Mouse (Mus musculus) CD4-positive, CD25-positive, alpha-beta regulatory T cell, adult 2 months (primary cell): Measurements from ENCODE around the gene Zeb2.

Source experiments
- DNase-seq: peaks from one replicate; pipeline ENCODE4 v3.0.0-alpha.2; 2012; ENCODE audit warnings: low read depth, low spot score

The Zeb2 gene

GRCm38 (mm10) chr2:45117087-45117561, at the start of gene Zeb2:
Zeb2 (minus strand) TSS chr2:45117395.
- DNase-seq, result peak; percentile 39

DNA sequence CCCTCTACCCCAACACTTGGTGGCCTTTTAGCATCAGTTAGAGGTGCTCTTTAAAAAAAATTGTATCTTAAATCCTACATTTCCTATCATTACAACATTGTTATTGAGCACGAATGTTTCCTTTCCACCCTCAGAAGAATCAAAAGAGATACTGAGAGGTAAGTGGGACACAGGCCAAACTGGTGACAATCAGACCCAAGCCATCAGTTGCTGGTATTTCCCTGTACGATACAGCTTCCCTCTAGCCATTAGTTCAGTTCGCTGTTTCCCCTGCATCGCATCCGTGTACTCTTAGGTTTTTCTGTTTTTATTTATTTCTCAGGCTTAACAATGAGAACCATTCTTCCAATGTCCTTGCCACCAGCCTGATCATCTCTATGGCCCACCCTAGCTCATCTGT, 41.6 kb upstream of the Zeb2 start:
- DNase-seq, result no peak

GRCm38 (mm10) chr2:45158351-45158782, 41.2 kb upstream of the Zeb2 start:
- no peak for DNase-seq

GRCm38 (mm10) chr2:45153315-45153714, 36.1 kb upstream of the Zeb2 start:
- DNase-seq, result no peak

- DNase-seq, result no peak
Observed at GRCm38 (mm10) chr2:45143162-45143561, 26.0 kb upstream of the Zeb2 start.

DNA sequence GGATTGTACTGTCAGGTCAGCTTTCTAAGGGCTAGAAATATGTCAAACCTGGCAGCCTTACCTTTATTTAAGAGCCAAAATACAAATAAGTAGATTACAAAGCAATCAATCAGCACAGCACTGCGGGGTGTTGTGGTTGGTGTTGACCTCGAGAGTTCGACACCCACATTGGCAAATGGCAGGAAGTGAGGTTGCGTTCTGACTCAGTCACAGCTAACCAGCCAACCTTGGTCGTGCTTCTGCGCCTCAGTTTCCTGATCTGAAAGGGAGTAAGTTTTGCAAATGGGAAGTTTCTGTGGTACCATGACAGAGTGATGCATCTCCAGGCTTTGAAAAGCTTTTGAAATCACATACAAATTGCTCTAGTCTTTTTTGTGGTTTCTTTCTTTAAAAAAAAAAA, 21.7 kb upstream of the Zeb2 start:
- peak; percentile 18 for DNase-seq

GRCm38 (mm10) chr2:45136783-45137182, 19.6 kb upstream of the Zeb2 start:
- no peak for DNase-seq

GRCm38 (mm10) chr2:45133225-45133624, 16.0 kb upstream of the Zeb2 start:
- DNase-seq, result no peak

DNA sequence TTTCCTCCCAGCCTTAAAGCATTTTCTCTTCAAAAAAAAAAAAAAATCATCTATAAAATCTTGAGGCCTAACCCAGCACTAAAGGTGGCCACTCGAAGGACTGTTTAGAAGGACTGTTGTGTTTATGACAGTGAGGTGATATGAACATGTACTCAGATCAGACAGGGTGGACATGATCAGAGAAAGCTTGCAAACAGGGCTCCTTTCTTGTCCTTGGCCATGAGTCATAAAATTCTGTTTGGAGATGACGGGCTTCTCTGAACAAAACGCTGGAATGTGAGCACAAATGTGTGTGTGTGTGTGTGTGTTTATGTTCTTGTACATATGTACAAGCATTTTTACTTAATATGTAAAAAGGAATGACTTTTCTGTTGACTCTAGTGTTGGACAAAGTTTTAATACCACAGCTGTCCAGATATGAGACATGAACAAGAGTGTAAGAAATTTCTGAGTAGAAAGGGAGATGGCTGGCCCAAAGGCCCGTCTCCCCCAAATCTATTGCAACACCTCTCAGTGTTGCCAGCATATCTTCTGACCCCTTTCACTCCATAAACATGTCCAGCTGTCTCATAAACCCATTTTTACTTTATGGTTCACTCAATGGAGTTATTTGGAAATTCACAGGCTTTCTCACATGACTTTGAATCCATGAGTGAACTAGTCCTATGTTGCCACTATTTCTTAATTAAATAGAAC, 13.4 kb upstream of the Zeb2 start:
- DNase-seq, result no peak

- no peak for DNase-seq
Observed at GRCm38 (mm10) chr2:45129556-45129955, 12.4 kb upstream of the Zeb2 start.

DNA sequence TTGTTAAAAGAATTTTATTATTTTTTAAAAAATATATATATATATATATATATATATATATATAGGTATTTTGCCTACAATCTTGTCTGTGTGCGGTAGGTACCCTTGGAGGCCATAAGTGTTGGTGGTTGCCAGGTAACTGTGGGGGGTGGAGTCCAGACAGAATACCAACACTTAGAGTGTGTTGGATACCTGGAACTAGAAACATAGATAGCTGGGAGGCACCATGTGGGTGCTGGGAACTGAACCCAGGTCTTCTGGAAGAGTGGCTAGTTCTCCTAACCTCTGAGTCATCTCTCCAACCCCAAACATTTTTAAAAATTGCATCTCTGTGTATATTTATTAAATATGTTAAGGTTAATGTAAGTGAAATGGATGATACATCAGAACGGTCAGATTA, 11.5 kb upstream of the Zeb2 start:
- DNase-seq, result no peak

DNA sequence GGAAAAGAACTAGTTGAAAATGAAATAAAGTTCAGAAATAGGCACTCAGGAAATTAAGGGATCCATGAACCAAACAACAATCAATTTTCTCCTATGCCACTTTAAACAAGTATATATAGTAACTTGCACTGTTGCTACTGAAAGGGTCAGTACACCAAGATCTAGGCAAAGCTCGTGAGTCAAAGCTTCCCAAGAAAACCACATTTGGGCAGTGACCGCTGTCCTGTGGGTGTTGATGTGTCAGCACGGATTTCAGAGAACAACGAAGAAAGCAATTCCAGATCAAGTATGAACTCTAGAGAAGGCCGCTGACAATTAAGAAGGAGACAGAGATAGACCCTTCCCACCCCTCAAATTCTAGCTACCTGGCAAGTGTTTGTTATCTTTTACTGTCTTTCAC, 9.2 kb upstream of the Zeb2 start:
- DNase-seq, result no peak

- no peak for DNase-seq
Observed at GRCm38 (mm10) chr2:45125181-45125580, 8.0 kb upstream of the Zeb2 start.

DNA sequence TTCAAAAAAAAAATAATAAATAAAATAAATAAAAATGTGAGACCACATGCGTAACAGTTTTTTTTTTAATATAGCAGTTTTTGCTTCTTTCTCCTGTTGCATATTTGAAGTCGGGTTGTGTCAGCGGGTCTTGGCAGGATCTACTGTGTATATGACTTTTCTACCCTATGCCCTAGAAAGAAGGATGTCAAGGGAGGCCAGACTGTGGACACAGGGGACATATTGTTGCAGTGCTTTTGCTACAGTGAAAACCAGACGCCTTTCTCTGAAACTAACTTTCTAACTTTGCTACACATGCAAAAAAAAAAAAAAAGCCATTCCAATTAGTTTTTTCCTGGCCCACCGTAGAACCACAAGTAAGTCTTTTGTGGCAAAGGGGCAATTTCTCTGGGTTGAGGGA, 6.3 kb upstream of the Zeb2 start:
- DNase-seq, result no peak

GRCm38 (mm10) chr2:45118121-45118520, 926 bp upstream of the Zeb2 start:
- DNase-seq, result no peak

- no peak for DNase-seq
Observed at GRCm38 (mm10) chr2:45117592-45117991, 397 bp upstream of the Zeb2 start.

- no peak for DNase-seq
Observed at GRCm38 (mm10) chr2:45116531-45117024, 617 bp downstream of the Zeb2 start.

GRCm38 (mm10) chr2:45115720-45116495, 1.3 kb downstream of the Zeb2 start:
- DNase-seq, result no peak

DNA sequence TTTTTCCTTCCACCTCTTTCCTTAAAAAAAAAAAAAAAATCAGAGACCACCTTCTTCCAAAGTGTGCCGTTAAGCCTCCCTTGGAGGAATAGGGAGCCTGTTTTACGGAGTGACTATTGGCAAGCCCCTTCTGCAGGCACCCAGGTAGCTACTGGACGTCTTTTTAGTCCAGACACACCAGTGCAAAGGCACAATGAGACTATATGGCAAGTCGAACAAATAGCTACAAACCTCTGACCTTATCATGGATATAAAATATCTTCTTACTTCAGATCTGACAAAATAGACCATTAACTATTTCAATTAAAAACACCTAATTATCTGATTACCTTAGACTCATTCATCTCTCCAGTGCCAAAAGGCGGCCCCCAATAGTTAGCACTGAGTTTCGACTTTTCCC, 2.0 kb downstream of the Zeb2 start:
- DNase-seq, result no peak

DNA sequence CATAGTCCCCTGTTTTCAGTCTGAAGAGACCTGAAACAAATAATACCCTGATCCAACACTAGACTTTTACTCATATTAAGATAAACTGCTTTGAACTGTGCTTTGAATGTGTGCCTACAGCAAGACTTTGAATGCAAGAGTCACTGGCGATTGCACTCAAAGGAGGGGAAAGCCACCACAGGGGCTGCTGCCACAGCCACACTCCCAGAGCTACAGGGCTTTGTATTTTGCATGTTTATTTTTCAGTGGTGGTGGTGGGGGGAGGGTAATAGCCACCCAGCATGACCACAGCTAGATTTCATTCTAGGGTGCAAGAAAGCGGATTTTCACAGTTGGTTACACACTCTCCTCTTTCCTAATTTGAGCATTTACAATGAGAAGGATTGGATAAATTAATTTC, 2.6 kb downstream of the Zeb2 start:
- no peak for DNase-seq

GRCm38 (mm10) chr2:45113912-45114311, 3.3 kb downstream of the Zeb2 start:
- no peak for DNase-seq

DNA sequence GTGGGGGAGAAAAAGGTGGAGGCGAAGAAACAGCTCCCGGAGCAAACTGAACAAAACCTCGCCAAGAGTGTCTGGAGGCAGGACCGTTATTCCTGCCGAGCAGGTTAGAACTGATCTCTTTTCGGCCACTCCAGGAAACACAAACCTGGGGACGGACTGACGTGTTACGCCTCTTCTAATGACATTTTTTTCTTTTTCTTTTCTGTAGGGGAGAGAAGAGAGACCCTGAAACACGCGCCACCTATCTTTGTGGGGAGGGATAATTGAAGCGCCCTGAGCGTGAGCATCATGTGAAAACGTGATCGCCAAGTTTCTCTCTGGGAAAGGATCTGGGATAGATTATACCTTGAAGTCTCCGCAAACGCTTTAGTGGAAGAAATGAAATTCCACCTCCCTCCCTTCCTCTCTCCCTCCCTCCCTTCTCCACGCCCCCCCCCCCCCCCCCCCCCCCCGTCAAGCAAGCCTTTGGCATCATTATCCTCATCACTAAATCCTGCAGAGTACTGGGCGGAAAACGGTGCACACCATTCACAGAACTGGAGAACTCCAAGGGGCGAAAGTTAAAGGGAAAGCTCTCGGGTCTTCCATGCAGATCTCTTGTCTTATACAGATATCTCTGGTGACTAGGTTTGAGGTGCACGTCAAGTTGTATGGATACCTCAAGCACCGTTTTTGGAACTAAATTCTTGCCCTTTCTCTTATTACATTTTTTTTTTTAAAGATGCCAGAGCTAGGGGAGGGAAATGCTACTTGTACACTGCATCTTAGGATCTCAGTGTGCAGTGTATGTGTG, 4.1 kb downstream of the Zeb2 start:
- peak; percentile 23 for DNase-seq
